Mouse (Mus musculus): ENCODE results near the gene Pde8b.

Gene Pde8b

DNA sequence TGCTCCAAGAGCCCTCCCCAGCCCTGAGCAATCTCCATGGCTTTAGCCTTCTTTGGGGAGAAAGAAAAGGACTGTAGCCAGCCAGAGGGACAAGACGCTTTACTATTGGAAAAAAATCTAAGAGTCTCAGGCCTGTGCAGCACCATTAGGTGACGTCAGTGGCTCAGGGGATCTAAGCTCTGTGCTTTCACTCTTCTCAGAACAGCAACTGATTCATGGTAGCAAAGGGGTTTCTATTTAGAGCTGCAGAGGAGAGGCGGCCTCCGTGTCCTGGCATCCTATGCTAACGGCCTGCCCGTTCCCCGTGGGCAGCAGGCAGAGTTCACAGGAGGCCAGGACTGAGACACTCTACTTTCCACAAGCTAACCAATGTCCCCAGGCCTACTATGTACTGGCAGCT lies 169.1 kb downstream of the Pde8b start:
- DNase-seq (ENCODE audit: low spot score), result no peak

DNA sequence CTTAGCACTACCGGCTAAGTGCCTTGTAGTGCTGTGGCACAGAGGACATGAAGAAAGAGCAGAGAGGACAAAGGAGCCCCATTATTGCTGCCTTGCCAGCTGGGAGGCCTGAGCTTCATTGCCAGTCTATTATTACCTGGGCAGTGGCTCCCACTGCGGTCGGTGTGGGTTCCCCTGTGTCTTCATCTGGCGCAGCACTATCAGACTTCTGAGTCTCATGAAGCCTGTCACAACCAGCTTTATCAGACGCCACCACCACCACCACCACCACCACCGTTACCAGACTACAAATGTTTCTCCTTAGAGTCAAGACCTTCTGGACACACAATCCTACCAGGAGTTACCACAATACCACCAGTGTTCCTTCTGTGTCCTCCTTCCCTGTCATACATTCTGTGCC lies 171.6 kb downstream of the Pde8b start:
- no peak for DNase-seq (ENCODE audit: low spot score)

DNA sequence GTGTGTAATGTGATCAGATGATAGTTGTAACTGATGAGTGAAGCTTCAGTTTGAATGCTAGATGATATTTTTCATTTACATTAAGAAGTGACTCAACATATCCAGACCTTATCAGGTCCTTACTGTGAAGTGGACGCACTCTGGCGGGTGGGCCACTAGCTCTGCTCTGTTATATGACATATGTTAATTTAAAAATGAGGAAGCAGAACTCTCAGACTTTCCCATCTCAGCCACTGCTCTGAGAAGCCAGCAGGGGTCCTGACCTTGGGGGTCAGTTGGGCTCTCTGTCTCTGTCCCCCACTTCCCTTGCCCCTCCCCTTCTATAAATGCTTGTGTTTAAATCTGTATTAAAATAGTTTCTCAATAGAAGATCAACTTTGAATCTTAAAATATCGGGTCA lies 172.4 kb downstream of the Pde8b start:
- no peak for DNase-seq (ENCODE audit: low spot score)

DNA sequence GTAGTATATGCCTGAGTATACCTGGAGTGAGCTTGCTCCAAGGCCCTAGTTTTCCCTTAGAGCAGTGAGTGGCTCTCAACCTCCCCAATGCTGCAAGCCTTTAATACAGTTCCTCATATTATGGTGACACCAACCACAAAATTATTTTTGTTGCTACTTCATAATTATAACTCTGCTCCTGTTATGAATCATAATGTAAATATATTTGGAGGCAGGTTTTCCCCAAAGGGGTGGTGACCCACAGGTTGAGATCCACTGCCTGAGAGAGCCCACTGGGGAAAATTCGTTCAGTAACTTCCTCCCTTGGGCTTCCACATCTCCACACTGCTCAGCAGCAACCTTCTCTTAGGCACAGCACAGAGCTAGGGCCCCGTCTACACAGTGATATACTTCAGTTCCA lies 174.0 kb downstream of the Pde8b start:
- DNase-seq (ENCODE audit: low spot score), result no peak

DNA sequence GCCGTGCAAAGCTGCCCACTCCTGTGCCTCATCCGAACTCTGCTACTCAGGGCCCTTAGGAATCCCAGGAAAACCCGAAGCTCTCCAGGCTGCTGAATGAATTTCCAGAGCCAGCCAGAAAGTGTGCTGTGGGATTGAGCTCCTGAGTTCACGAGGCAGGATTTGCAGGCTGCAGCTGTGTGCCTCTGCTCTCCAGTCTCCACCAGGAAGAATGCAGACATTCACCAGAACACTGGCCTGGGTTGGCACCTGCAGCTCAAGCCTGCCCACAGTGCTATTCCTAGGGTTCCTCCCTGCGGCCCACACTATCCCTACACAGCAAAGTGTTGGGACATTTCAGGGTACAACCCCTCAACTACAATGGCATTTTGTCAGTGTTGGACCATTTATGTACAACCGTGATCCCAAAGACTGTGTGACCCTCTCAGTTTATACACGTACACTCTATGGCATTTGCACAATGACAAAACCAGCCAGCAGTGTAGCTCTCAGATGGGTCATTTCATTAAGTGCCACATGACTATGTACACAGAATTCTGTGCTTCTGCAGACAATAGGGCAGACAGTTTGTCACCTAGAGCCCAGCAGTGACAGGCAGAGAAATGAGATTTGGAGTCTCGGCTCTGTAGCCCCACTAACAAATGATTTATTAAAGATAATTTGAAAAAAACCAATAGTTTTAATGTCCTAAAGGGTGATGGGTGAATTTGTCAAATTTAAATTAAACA lies 176.5 kb downstream of the Pde8b start:
- DNase-seq (ENCODE audit: low spot score), result no peak

DNA sequence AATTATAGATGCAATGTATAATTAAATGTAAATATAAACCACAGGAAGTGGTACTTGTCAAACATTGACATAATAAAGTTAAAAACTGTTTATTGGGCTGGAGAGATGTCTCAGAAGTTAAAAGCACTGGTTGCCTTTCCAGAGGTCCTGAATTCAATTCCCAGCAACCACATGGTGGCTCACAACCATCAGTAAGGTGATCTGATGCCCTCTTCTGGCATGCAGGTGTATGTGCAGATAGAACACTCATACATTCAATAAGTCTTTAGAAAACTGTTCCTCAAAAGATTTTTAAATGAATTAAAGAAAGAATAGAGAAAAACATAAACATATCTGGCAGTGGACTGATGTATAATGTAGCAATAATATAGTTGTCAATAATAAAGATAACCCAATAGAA lies 179.9 kb downstream of the Pde8b start:
- DNase-seq (ENCODE audit: low spot score), result no peak

DNA sequence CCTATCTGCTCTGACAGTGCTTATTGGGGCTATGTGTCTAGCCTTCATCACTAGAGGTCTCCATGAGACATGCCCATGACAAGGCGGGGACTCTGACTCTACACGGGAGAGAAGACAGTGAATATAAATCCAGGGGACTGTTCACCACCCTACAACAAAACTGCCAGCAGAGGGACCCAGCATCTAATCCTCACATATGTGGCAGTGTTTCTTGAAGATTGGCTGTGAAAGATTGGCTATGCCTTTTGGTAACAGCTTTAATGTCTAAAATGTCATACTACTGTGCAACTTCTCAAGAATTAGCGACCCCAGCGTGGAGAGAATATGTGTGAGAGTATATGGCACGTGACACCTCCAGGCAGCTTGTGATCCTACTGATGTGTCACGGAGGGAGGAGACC lies 182.3 kb downstream of the Pde8b start:
- no peak for DNase-seq (ENCODE audit: low spot score)

DNA sequence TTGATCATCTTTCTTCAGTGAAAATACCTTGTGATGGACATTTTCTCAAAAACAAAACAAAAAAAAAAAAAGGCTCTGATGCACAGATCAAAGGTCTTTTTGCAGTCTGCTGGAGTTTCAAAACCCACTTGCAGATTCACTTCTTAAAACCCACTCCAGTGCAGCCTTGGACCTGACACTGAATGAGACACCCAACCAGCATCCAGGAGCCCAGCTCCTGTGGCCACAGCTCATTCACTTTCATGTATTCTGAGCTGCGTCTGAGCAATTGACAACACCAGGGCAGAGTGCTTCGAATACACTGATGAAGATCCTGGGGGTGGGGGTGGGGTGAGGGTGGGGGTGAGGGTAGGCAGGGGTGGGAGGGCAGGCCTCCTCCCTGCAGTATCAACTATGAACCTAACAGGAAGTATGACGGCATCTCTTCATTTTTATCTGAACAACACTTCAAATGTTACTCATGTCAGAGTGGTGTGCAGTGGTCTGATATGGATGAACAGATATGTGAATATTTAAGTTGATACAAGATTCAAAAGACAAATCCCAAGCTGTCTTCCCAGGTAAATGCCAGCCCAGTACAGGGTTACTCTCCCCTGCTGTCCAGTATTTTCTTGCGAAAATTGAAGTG lies 186.6 kb downstream of the Pde8b start:
- no peak for DNase-seq (ENCODE audit: low spot score)

DNA sequence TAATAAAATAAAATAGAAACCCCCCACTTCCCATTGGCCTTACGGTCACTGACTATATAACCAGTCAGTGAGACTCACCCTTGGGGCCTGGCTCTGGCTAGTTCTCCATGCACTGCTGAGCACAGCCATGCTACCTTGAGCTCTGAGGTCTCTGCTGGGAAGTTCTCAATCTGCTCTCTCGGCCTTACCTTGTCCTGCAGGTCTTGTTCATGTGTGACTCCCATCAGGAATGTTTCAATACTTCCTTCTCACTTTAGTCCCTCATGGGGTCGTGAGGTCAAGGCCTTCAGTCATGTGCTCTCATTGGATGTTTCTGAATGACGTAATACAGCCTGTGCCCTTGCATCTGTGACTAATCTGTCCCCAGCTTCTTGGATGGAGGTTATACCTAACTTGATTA lies 191.3 kb downstream of the Pde8b start:
- DNase-seq (ENCODE audit: low spot score), result no peak

DNA sequence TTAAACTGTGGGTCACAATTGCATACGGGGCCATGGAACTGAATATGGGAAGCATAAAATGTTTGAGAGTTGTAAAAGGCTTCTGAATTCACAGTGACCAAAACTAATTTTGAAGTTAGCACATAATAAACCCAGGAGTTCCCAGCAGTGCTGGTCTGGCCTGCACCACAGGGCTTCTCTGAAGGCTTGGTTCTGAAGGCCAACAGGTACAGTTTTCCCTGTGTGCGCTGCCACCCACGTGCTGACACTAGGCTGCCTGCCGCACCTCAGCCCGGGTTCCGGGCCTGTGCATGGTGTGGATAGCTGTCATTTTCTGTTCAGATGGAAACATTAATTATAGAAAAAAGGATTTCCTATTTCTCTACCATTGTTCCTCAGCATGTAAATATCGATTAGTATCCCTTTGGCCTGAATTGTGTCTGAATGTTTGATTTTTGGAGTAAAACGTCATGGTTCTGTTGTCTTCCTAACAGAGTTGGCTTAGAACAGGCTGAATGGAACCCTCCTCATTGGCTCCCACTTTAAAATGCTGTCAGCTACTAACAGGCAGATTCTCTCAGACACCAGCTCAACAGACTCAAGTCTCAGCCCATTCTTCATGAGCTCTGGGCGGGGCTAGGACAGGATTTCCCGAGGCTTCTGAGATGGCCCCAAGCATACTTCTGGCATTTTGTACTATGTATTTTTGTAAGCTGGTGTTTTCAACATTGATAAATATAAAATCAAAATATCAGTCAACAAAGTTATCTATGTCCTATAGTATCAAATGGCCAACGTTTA lies 193.4 kb downstream of the Pde8b start:
- no peak for DNase-seq (ENCODE audit: low spot score)

DNA sequence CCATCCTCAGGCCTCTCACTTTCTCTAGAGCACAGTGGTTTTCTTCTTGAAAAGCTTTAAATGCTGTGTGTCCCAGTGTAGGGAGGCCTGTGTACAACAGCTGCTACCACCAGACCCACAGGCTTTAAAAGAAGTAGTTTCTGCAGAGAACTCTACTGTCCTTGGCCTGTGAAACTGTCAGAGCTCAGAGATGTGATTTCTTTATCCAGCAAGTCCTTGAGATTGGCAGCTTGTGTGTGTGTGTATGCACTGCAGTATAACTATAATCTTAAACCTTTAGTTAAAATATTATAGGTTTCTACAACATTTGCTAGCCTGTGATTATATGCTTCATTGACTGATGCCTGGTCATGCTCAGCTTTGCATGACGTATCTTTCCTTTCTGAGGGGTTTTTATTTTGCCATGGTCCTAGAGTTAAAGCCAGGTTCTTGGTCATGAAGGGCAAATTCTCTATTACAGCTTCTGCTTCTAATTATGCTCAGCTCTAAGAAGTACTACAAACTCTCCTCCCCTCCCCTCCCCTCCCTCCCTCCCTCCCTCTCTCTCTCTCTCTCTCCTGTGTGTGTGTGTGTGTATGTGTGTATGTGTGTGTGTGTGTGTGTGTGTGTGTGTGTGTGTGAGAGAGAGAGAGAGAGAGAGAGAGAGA lies 194.3 kb downstream of the Pde8b start:
- DNase-seq (ENCODE audit: low spot score), result no peak

DNA sequence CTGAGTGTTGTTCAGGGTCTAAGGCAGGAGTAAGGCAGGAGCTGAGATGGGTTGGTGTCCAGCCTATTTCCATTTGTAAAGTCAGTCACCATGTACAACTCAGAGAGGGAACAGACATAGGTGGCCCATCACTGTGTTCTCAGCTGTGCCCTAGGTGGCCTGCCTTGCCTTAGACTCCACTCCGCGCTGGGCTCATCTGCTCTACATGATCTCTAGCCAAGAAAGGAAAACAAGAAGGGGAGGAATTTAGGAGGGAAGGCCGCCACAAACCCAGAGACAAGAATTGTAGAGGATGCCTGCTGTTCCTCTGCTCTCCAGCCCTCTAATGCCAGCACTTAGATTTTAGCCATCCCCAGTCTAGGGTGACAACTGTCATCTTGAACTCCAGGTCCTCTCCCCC lies 197.7 kb downstream of the Pde8b start:
- no peak for DNase-seq (ENCODE audit: low spot score)

DNA sequence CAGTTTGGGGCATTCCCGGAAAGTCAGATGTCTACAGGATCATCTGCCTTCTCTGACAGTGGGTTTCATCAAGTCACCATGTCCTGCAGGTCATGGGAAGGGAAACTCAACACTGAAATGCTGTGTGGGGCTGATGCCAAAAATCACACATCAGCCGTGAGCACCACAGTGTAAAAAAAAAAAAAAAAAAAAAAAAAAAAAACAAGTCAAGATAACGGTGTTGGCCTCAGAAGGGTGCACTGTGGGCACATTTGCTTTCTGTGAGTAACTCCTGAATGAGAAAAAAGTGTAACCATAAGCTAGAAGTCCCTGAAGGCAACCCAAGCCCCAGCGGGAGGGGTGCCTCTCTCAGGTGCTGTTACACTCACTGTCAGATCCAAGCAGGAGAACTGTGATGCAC lies 199.7 kb downstream of the Pde8b start:
- no peak for DNase-seq (ENCODE audit: low spot score)

DNA sequence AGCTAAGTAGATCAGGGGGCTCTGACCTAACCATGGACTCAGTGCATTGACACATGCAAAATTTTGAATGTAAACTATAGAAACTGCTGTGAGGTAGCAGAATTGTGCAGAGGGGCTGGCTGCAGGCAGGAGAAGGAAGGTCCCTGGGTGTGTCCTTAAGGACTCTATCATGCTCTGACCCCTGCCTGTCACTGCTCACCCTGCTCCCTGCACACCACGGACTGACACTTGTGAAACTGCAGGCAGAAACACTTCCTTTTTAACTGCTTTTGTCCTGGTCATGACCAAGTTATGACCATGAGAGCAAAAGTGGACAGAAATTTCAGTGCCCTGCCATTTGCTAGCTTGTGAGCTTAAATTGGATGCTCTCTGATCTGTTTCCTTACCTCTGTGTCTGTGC lies 206.0 kb downstream of the Pde8b start:
- no peak for DNase-seq (ENCODE audit: low spot score)

DNA sequence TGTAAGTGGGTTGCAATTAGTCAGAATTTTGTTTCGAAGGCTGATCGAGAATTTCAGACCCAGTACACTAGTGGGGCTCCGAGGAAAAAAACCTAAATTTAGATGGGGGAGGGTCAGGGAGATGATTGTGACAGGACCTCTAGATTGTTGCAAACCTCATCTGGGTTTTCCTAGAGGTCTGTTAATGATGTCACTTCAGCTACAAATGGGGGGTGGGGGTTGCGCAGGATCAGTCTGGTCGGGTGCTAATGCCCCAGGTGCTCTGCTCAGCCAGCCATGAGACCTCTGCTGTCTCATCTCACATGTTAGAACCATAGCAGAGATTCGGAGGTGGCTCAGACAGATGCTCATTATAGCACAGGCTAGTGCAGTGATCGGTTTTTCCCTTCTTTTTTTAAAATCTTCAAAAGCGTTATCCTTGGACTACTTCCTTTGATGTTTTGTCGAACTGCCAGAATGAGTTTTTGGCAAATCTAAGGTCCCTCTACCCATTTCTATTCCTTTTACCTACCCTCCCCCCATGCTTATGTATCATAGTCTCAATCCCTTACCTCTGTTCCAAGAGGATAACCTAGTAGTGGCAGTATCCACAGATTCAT lies 209.9 kb downstream of the Pde8b start:
- no peak for DNase-seq (ENCODE audit: low spot score)

DNA sequence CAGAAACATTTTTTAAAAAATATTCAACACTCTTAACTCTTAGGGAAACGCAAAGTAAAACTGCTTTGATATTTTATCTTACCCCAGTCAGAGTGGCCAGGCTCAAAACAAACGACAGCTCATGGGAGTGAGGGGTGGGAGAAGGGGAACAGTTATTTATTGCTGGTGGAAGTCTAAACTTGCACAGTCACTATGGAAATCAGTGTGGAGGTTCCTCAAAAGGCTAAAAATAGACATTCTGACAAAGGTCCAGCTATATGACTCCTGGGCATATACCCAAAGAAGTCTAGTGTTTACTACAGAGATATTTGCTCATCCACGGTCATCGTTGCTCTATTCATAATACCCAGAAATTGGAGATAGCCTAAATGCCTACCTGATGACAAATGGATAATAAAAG lies 211.9 kb downstream of the Pde8b start:
- no peak for DNase-seq (ENCODE audit: low spot score)

DNA sequence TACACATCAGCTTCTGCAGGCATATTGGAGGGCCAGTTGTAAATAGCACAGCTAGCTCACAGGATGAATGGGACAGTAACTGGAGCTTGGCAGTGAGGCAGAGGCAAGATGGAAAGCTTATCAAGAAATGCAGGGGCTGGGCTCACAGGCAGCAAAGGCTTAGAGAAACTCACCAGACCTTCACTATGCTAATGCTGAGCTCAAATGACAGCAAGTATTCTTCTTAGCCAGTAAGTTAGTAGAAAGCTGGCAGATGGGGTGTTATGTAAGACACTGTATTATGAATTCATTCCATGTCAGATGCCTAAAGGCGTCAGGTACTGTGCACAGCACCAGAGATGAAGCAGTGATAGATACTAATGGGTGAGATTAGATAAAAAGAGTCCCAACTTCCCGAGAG lies 215.4 kb downstream of the Pde8b start:
- no peak for DNase-seq (ENCODE audit: low spot score)

DNA sequence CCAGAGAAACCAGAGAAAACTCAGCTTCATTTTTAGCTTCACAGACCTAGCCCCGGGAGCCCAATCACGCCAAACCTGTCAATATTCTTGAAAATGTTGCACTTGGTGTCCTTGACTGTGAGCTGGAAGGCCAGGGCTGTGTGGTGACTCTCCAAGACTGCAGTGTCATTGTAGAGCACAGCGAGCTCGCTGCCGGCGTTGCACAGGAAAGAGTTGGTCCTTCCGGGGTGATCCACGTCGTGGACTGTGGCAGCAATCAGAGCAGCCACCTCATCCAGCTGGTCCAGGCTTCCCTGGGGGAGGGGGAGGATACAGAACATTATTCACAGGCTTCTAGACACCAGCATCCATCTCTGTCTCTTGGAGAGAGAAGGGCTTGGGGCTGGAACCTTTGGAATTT lies 216.0 kb downstream of the Pde8b start:
- DNase-seq (ENCODE audit: low spot score), result no peak

DNA sequence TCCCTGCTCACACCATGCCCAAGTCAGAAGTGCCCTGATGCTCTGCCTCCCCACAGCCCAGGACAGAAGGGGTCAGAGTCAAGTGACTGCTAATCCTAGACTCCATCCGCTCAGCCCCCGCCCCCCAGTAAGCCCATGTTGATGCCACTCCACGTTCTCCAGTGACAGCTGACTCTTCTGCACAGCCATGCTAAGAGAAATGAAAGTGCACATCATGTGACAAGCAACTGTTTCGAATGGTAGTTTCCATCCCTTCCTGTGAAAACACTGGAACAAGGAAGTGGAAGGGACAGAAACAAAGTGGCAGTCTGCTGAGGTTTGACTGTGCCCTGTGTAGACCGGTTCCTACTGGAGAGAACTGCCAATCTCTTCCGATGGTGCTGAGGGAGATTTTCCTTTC lies 217.2 kb downstream of the Pde8b start:
- DNase-seq (ENCODE audit: low spot score), result no peak

DNA sequence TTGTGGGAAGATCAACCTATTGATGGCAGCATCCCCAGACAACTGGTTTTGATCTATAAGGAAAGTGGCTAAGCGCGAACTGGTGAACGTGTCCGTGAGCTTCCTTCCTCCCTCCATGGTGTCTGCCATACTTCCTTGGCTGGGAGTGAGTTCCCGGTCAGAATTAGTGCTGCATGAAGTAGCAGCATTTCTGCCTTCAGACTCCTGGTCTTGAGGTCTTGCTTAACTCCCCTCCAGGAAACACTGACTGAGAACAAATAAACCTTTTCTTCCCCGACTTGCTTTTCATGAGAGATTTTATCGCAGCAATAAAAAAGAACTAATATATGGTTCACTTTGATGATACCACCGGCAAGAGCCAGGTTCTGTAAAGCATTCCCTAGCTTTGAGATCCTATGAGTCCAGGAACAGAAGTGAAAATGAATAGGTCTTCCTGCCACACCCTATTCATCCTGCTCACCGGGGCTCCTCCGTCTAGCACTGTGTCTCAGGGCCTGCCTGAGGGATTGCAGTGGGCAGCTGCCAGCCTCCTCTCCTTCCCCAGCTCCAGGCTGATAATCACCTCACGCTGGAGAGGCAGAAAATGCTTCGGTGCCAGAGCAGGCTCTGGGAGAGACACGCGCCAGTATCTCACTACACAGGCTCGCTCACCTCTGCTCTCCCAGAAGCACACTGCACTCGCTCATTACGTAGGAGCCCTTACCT lies 217.9 kb downstream of the Pde8b start:
- DNase-seq (ENCODE audit: low spot score), result no peak

DNA sequence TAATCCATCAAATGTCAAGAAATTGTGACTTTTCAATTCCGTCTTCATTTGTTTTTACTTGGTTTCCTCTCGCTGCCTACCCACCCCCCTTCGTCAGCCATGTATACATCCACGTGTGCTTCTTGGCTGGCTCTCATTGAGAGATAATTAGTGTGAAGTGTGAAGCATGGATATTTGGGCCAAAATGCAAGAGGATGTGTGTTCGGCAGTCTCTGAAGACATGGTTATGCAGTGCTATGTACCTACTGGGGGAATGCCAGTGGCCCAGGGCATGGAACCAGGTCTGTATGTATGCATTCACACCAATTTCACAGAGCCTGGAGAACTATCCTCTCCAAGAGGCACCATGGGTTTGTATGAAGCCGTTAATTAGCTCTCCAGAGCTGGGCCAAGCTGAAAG lies 219.3 kb downstream of the Pde8b start:
- DNase-seq (ENCODE audit: low spot score), result no peak

DNA sequence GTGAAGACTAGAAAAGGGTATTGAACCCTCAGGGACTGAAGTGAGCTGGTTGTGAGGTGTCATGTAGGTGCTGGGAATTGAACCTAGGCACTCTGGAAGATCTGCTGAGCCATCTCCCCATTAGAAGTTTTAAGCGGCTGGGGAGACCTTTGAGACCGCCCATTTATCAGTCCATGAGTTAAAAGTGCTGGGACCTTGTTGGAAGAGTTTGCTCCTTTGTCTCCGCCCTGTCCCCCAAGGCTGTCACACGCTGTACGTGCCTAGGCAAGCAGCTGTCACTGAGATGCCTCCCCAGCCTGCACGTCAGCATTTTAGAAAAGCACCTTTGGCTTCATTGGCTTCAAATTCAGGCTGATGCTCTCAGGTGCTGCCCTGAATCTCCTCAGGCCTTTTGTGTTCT lies 229.9 kb downstream of the Pde8b start:
- no peak for DNase-seq (ENCODE audit: low spot score)
